Mouse (Mus musculus) cerebellum, adult 2 months (tissue): Measurements from ENCODE around the gene Gstm1.

ENCODE experiments used
- CTCF ChIP-seq: fragments of 200-500 bp; IDR thresholded peaks from 2 replicates; pipeline ENCODE4 v1.5.1; 2011; ENCODE audit warnings: low read depth, mild to moderate bottlenecking, control low read depth, low read length, moderate library complexity, borderline replicate concordance; ENCODE audit not compliant: insufficient read depth
- POLR2A ChIP-seq: fragments of 200-500 bp; IDR thresholded peaks from 2 replicates; pipeline ENCODE4 v1.6.1; 2011; ENCODE audit warnings: low read length, control low read depth, borderline replicate concordance; ENCODE audit not compliant: insufficient read depth

- TF ChIP-seq CTCF (no peak), POLR2A (no peak)
These were observed 35.0 kb downstream of the Gstm1 start for GRCm38 (mm10) chr3:107982726-107983125.
